Mouse (Mus musculus) urinary bladder, adult 2 months (tissue): ENCODE data around the gene Stt3a. TPM values are rescaled to one million over a fixed set of nuclear protein-coding genes. Genes with fewer than 3 reads are reported as not detected.
A peak's percentile ranks its signal among the peaks of the same experiment; 100 is the strongest.

Source experiments
- DNase-seq: peaks from one replicate; pipeline ENCODE4 v3.0.0; 2022; ENCODE audit warnings: low spot score
- polyA plus RNA-seq: library from polyadenylated mRNA; depleted of rRNA; stranded (reverse); fragments of >200 nt; gene quantifications from 2 replicates; pipeline ENCODE4 v1.2.3, GENCODE M21; 2012; rRNA removed

Stt3a gene
- 161 and 169 TPM in 2 replicates for polyA plus RNA-seq

GRCm38 (mm10) chr9:36767203-36768143 lies at the start of gene Stt3a:
Gene Stt3a, minus strand, starts transcription at chr9:36767679.
- DNase-seq: peak; percentile 83

- no peak for DNase-seq
These were observed 47.0 kb upstream of the Stt3a start for GRCm38 (mm10) chr9:36814486-36814885.

GRCm38 (mm10) chr9:36808126-36808785 lies 40.8 kb upstream of the Stt3a start:
- DNase-seq: no peak

GRCm38 (mm10) chr9:36805256-36805975 lies 37.9 kb upstream of the Stt3a start:
- DNase-seq: no peak

- no peak for DNase-seq
These were observed 36.4 kb upstream of the Stt3a start for GRCm38 (mm10) chr9:36803926-36804325.

- DNase-seq: no peak
These were observed 35.9 kb upstream of the Stt3a start for GRCm38 (mm10) chr9:36803386-36803785.

- no peak for DNase-seq
These were observed 35.5 kb upstream of the Stt3a start for GRCm38 (mm10) chr9:36802951-36803350.

- DNase-seq: no peak
These were observed 34.5 kb upstream of the Stt3a start for GRCm38 (mm10) chr9:36801961-36802360.

- peak; percentile 90 for DNase-seq
These were observed 29.5 kb upstream of the Stt3a start, which contains the start of gene Ei24 for GRCm38 (mm10) chr9:36796781-36797555. Gene Ei24, minus strand, starts transcription at chr9:36797393.

- no peak for DNase-seq
These were observed 28.7 kb upstream of the Stt3a start for GRCm38 (mm10) chr9:36796224-36796623.

GRCm38 (mm10) chr9:36795556-36795955 lies 28.1 kb upstream of the Stt3a start:
- no peak for DNase-seq

GRCm38 (mm10) chr9:36794487-36794886 lies 27.0 kb upstream of the Stt3a start:
- DNase-seq: no peak

GRCm38 (mm10) chr9:36792191-36792590 lies 24.7 kb upstream of the Stt3a start:
- no peak for DNase-seq

- no peak for DNase-seq
These were observed 16.4 kb upstream of the Stt3a start for GRCm38 (mm10) chr9:36783921-36784320.

GRCm38 (mm10) chr9:36769048-36769413 lies 1.6 kb upstream of the Stt3a start:
- DNase-seq: no peak

GRCm38 (mm10) chr9:36768156-36769047 lies 923 bp upstream of the Stt3a start:
- peak; percentile 49 for DNase-seq

- no peak for DNase-seq
These were observed 3.1 kb downstream of the Stt3a start for GRCm38 (mm10) chr9:36764378-36764777.

- DNase-seq: no peak
These were observed 40.3 kb downstream of the Stt3a start, which contains the start of gene Chek1 for GRCm38 (mm10) chr9:36727034-36727755. Gene Chek1, minus strand, starts transcription at chr9:36727065.
